Mouse (Mus musculus): ENCODE data around the gene Necap2. TPM values are rescaled to one million over a fixed set of nuclear protein-coding genes. Genes with fewer than 3 reads are reported as not detected.

Necap2 gene
- polyA plus RNA-seq, 1 experiment from 2014 or later: 143 TPM

GRCm38 (mm10) chr4:141096710-141097109 lies 18.6 kb upstream of the Necap2 start:
- WGBS (ENCODE audit: missing documents): 49% methylated on average over 9 of the region's 9 CpGs
- H3K4me3 ChIP-seq (ENCODE audit: inconsistent target): no peak overlapping the region
- no peaks in the 10 kb centered on the region for H3K79me2 ChIP-seq (ENCODE audit: inconsistent target)
- no peak overlapping the region for H3K27ac ChIP-seq
- no peaks in the 10 kb centered on the region for H3K36me3 ChIP-seq (ENCODE audit: inconsistent target)

GRCm38 (mm10) chr4:141095016-141095415 lies 16.9 kb upstream of the Necap2 start:
- Histone ChIP-seq H3K4me3 (ENCODE audit: inconsistent target) (no peak overlapping the region), H3K27ac (no peak overlapping the region)
- WGBS (ENCODE audit: missing documents): 85% methylated on average over 9 of the region's 10 CpGs

GRCm38 (mm10) chr4:141088714-141089113 lies 10.6 kb upstream of the Necap2 start:
- Histone ChIP-seq H3K4me3 (ENCODE audit: inconsistent target) (no peak overlapping the region), H3K36me3 (ENCODE audit: inconsistent target) (no peaks in the 10 kb centered on the region), H3K79me2 (ENCODE audit: inconsistent target) (no peaks in the 10 kb centered on the region), H3K27ac (no peak overlapping the region)
- 65% methylated on average over 9 of the region's 9 CpGs for WGBS (ENCODE audit: missing documents)

More at GRCm38 (mm10) chr4:141095016-141095415, 16.9 kb upstream of the Necap2 start:
- Histone ChIP-seq H3K79me2 (ENCODE audit: inconsistent target) (no peaks in the 10 kb centered on the region), H3K36me3 (ENCODE audit: inconsistent target) (no peaks in the 10 kb centered on the region)

GRCm38 (mm10) chr4:141088033-141088432 lies 9.9 kb upstream of the Necap2 start, which contains the start of gene Spata21:
TSS of gene Spata21 (plus strand) at chr4:141088333.
- Histone ChIP-seq H3K4me3 (ENCODE audit: inconsistent target) (no peak within 1 kb of the TSS), H3K27ac (no peak within 1 kb of the TSS), H3K36me3 (ENCODE audit: inconsistent target) (no peaks in the 10 kb centered on the region), H3K79me2 (ENCODE audit: inconsistent target) (no peaks in the 10 kb centered on the region)
- 83% methylated on average over 4 of the region's 6 CpGs for WGBS (ENCODE audit: missing documents)

GRCm38 (mm10) chr4:141086862-141087261 lies 8.7 kb upstream of the Necap2 start:
- no peak overlapping the region for H3K4me3 ChIP-seq (ENCODE audit: inconsistent target)
- no peak overlapping the region for H3K27ac ChIP-seq
- no peaks in the 10 kb centered on the region for H3K79me2 ChIP-seq (ENCODE audit: inconsistent target)
- 95% methylated on average over 10 of the region's 10 CpGs for WGBS (ENCODE audit: missing documents)
- no peaks in the 10 kb centered on the region for H3K36me3 ChIP-seq (ENCODE audit: inconsistent target)

GRCm38 (mm10) chr4:141078510-141079137 lies 467 bp upstream of the Necap2 start:
- peaks cover 42% of the 10 kb centered on the region for H3K79me2 ChIP-seq (ENCODE audit: inconsistent target)
- H3K4me3 ChIP-seq (ENCODE audit: inconsistent target): peak overlapping the region; percentile 93; the same call in 1 of the 2 replicates
- H3K36me3 ChIP-seq (ENCODE audit: inconsistent target): peaks cover 6% of the 10 kb centered on the region; the same call in 1 of the 2 replicates
- no peak overlapping the region for H3K27ac ChIP-seq
- WGBS (ENCODE audit: missing documents): 76% methylated on average over 13 of the region's 18 CpGs

GRCm38 (mm10) chr4:141076761-141077506 lies 1.2 kb downstream of the Necap2 start:
- peaks cover 23% of the 10 kb centered on the region for H3K36me3 ChIP-seq (ENCODE audit: inconsistent target)
- peak overlapping the region; percentile 93 for H3K4me3 ChIP-seq (ENCODE audit: inconsistent target)
- WGBS (ENCODE audit: missing documents): 12% methylated on average over 17 of the region's 17 CpGs
- H3K27ac ChIP-seq: peak overlapping the region; percentile 87
- H3K79me2 ChIP-seq (ENCODE audit: inconsistent target): peaks cover 59% of the 10 kb centered on the region

GRCm38 (mm10) chr4:141074109-141074508 lies 4.0 kb downstream of the Necap2 start:
- Histone ChIP-seq H3K27ac (no peak overlapping the region), H3K4me3 (ENCODE audit: inconsistent target) (no peak overlapping the region), H3K79me2 (ENCODE audit: inconsistent target) (peaks cover 86% of the 10 kb centered on the region), H3K36me3 (ENCODE audit: inconsistent target) (peaks cover 51% of the 10 kb centered on the region)
- WGBS (ENCODE audit: missing documents): 97% methylated on average over 4 of the region's 4 CpGs

- H3K4me3 ChIP-seq (ENCODE audit: inconsistent target): no peak overlapping the region
- H3K79me2 ChIP-seq (ENCODE audit: inconsistent target): peaks cover 86% of the 10 kb centered on the region
- peaks cover 56% of the 10 kb centered on the region for H3K36me3 ChIP-seq (ENCODE audit: inconsistent target)
- no peak overlapping the region for H3K27ac ChIP-seq
- 94% methylated on average over 9 of the region's 9 CpGs for WGBS (ENCODE audit: missing documents)
Measured at GRCm38 (mm10) chr4:141073661-141074060, 4.5 kb downstream of the Necap2 start.

GRCm38 (mm10) chr4:141072502-141072901 lies 5.7 kb downstream of the Necap2 start:
- Histone ChIP-seq H3K27ac (no peak overlapping the region), H3K36me3 (ENCODE audit: inconsistent target) (peaks cover 67% of the 10 kb centered on the region), H3K79me2 (ENCODE audit: inconsistent target) (peaks cover 80% of the 10 kb centered on the region), H3K4me3 (ENCODE audit: inconsistent target) (no peak overlapping the region)
- WGBS (ENCODE audit: missing documents): 93% methylated on average over 11 of the region's 11 CpGs

GRCm38 (mm10) chr4:141069731-141070130 lies 8.4 kb downstream of the Necap2 start:
- 63% methylated on average over 4 of the region's 4 CpGs for WGBS (ENCODE audit: missing documents)
- peaks cover 55% of the 10 kb centered on the region for H3K79me2 ChIP-seq (ENCODE audit: inconsistent target)
- no peak overlapping the region for H3K27ac ChIP-seq
- H3K4me3 ChIP-seq (ENCODE audit: inconsistent target): no peak overlapping the region
- H3K36me3 ChIP-seq (ENCODE audit: inconsistent target): peaks cover 87% of the 10 kb centered on the region

GRCm38 (mm10) chr4:141068655-141069054 lies 9.5 kb downstream of the Necap2 start:
- 97% methylated on average over 8 of the region's 8 CpGs for WGBS (ENCODE audit: missing documents)
- no peak overlapping the region for H3K4me3 ChIP-seq (ENCODE audit: inconsistent target)

GRCm38 (mm10) chr4:141067516-141068046 lies 10.6 kb downstream of the Necap2 start:
- no peak overlapping the region for H3K27ac ChIP-seq
- peaks cover 33% of the 10 kb centered on the region for H3K79me2 ChIP-seq (ENCODE audit: inconsistent target)
- WGBS (ENCODE audit: missing documents): 95% methylated on average over 9 of the region's 9 CpGs
- H3K4me3 ChIP-seq (ENCODE audit: inconsistent target): no peak overlapping the region
- H3K36me3 ChIP-seq (ENCODE audit: inconsistent target): peaks cover 70% of the 10 kb centered on the region

More at GRCm38 (mm10) chr4:141068655-141069054, 9.5 kb downstream of the Necap2 start:
- Histone ChIP-seq H3K79me2 (ENCODE audit: inconsistent target) (peaks cover 44% of the 10 kb centered on the region), H3K36me3 (ENCODE audit: inconsistent target) (peaks cover 81% of the 10 kb centered on the region), H3K27ac (no peak overlapping the region)

- Histone ChIP-seq H3K4me3 (ENCODE audit: inconsistent target) (no peak overlapping the region), H3K36me3 (ENCODE audit: inconsistent target) (peaks cover 64% of the 10 kb centered on the region), H3K27ac (no peak overlapping the region), H3K79me2 (ENCODE audit: inconsistent target) (peaks cover 27% of the 10 kb centered on the region)
- WGBS (ENCODE audit: missing documents): 94% methylated on average over 12 of the region's 12 CpGs
Measured at GRCm38 (mm10) chr4:141066709-141067515, 11.2 kb downstream of the Necap2 start.
